Mouse (Mus musculus) forebrain, embryonic 14.5 days (tissue): ENCODE measurements around the gene Rere. TPM values are rescaled to one million over a fixed set of nuclear protein-coding genes. Genes with fewer than 3 reads are reported as not detected.

ENCODE experiments used
- ATAC-seq: fragments of 200-750 bp; cut with Nextera tagmentation; 2 replicates; pipeline ENCODE4 v1.8.0; 2017; ENCODE audit warnings: mild to moderate bottlenecking, moderate library complexity
- DNase-seq: peaks from one replicate; pipeline ENCODE4 v3.0.0-alpha.2; 2015; ENCODE audit warnings: low spot score
- H3K27ac ChIP-seq: fragments of 300-500 bp; sonication (generic); 2 replicates; pipeline ENCODE4 v1.5.1; 2014; ENCODE audit warnings: low read depth, mild to moderate bottlenecking, control low read depth, low read length, moderate library complexity
- H3K27me3 ChIP-seq: fragments of 300-500 bp; sonication (generic); replicated peaks from 2 replicates; pipeline ENCODE4 v1.6.1; 2014; ENCODE audit warnings: low read length, control low read depth, mixed read lengths; ENCODE audit not compliant: control insufficient read depth, insufficient read depth
- H3K36me3 ChIP-seq: fragments of 300-500 bp; sonication (generic); 2 replicates; pipeline ENCODE4 v1.6.1; 2014; ENCODE audit warnings: low read length, control low read depth; ENCODE audit not compliant: control insufficient read depth, insufficient read depth
- H3K4me1 ChIP-seq: fragments of 300-500 bp; sonication (generic); 2 replicates; pipeline ENCODE4 v1.6.1; 2014; ENCODE audit warnings: antibody characterized with exemption, low read length, control low read depth; ENCODE audit not compliant: control insufficient read depth, insufficient read depth
- H3K4me2 ChIP-seq: fragments of 300-500 bp; sonication (generic); 2 replicates; pipeline ENCODE4 v1.6.1; 2014; ENCODE audit warnings: mild to moderate bottlenecking, control low read depth, low read length
- H3K4me3 ChIP-seq: fragments of 300-500 bp; sonication (generic); 2 replicates; pipeline ENCODE4 v1.5.1; 2014; ENCODE audit warnings: low read depth, low read length, control low read depth
- H3K9ac ChIP-seq: fragments of 300-500 bp; sonication (generic); 2 replicates; pipeline ENCODE4 v1.6.1; 2014; ENCODE audit warnings: mild to moderate bottlenecking, low read length, control low read depth, moderate library complexity
- H3K9me3 ChIP-seq: fragments of 300-500 bp; sonication (generic); replicated peaks from 2 replicates; pipeline ENCODE4 v1.6.1; 2016; ENCODE audit warnings: low read length, control low read depth, mixed read lengths; ENCODE audit not compliant: control insufficient read depth
- WGBS: fragments of 180-500 bp; shearing (Covaris S2); extraction: QIAGEN DNeasy Blood & Tissue Kit; methylation state at CpG from one replicate; pipeline ENCODE4 v1.1.7; 2014; 5-methylcytosine and 5-hydroxymethylcytosine counted together
- polyA plus RNA-seq: library from polyadenylated mRNA; unstranded; fragments of >200 nt; fragmentation: Nextera tagmentation; extraction: Ambion mirVana; gene quantifications from 2 replicates; pipeline ENCODE4 v1.2.1, GENCODE M21; 2014

Gene Rere
- polyA plus RNA-seq, 1 experiment from 2014 or later, result 21.2 TPM

- peaks cover 8% of the 10 kb centered on the region for H3K4me1 ChIP-seq
- ATAC-seq, result 0 out of 2 replicates have a peak, but pooled peaks have one; percentile 15
Observed at GRCm38 (mm10) chr4:150523351-150523750, 241.9 kb downstream of the Rere start.

DNA sequence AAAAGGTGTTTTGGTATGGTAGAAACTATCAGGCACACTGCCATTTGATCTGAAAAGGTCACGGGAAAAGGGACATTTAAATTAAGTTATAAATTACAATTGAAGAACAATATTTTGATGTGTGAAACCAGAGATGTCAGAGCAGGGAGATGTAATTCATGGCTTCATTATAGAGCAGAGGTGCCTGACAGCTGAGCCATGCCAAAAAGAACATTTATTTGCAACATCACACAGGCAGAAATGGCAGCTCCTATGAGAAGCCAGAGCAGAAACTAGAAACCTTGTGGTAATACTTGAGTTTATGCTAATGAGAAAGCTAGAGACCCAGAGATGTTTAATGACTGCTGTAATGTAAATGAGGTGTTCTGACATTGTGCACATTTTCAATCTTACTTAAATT is 244.8 kb downstream of the Rere start:
- peak; percentile 26 for DNase-seq
- no peaks in the 10 kb centered on the region for H3K27me3 ChIP-seq
- no peaks in the 10 kb centered on the region for H3K9me3 ChIP-seq
- H3K27ac ChIP-seq, result no peak overlapping the region
- no peak for ATAC-seq
- H3K4me1 ChIP-seq, result peaks cover 8% of the 10 kb centered on the region
- no peak overlapping the region for H3K4me2 ChIP-seq
- WGBS, result 71% methylated on average over 1 of the region's 1 CpGs
- H3K36me3 ChIP-seq, result peaks cover 26% of the 10 kb centered on the region
- no peak overlapping the region for H3K9ac ChIP-seq
- H3K4me3 ChIP-seq, result no peak overlapping the region

More at GRCm38 (mm10) chr4:150523351-150523750, 241.9 kb downstream of the Rere start:
- no peak overlapping the region for H3K27ac ChIP-seq
- H3K36me3 ChIP-seq, result peaks cover 16% of the 10 kb centered on the region
- H3K9me3 ChIP-seq, result no peaks in the 10 kb centered on the region
- H3K4me3 ChIP-seq, result no peak overlapping the region
- DNase-seq, result peak; percentile 35
- no peak overlapping the region for H3K9ac ChIP-seq
- H3K4me2 ChIP-seq, result no peak overlapping the region
- H3K27me3 ChIP-seq, result no peaks in the 10 kb centered on the region

GRCm38 (mm10) chr4:150528426-150528825 is 247.0 kb downstream of the Rere start:
- Histone ChIP-seq H3K9ac (no peak overlapping the region), H3K9me3 (no peaks in the 10 kb centered on the region), H3K4me3 (no peak overlapping the region), H3K4me1 (peaks cover 6% of the 10 kb centered on the region), H3K27me3 (no peaks in the 10 kb centered on the region), H3K27ac (no peak overlapping the region), H3K36me3 (peaks cover 23% of the 10 kb centered on the region), H3K4me2 (no peak overlapping the region)
- DNase-seq (no peak), ATAC-seq (no peak)
- 91% methylated on average over 1 of the region's 1 CpGs for WGBS

GRCm38 (mm10) chr4:150528846-150529245 is 247.4 kb downstream of the Rere start:
- DNase-seq (no peak), ATAC-seq (no peak)
- no peaks in the 10 kb centered on the region for H3K9me3 ChIP-seq
- no peak overlapping the region for H3K4me2 ChIP-seq
- WGBS, result 90% methylated on average over 5 of the region's 5 CpGs
- no peak overlapping the region for H3K4me3 ChIP-seq
- H3K27ac ChIP-seq, result no peak overlapping the region
- H3K4me1 ChIP-seq, result peaks cover 4% of the 10 kb centered on the region; the same call in 1 of the 2 replicates
- no peaks in the 10 kb centered on the region for H3K27me3 ChIP-seq
- H3K36me3 ChIP-seq, result peaks cover 22% of the 10 kb centered on the region
- no peak overlapping the region for H3K9ac ChIP-seq

DNA sequence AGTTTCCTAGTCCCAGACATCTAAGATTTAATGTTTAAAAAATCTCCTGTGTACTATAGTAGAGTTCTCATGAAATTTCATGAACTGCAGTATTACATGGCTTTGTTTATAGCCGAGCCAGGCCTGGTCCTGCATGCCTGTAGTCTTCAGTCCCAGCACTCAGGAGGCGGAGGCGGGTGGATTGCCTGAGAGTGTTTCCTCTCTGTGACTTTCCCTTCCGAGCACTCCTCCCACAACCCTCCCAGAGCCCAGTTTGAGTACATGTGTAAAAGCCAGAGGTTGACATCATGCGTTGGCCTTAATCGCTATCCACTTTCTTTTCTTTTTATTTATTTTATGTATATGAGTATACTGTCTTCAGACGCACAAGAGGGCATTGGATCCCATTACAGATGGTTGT is 250.4 kb downstream of the Rere start:
- Histone ChIP-seq H3K9me3 (no peaks in the 10 kb centered on the region), H3K27me3 (no peaks in the 10 kb centered on the region), H3K36me3 (peaks cover 31% of the 10 kb centered on the region), H3K9ac (no peak overlapping the region), H3K27ac (no peak overlapping the region), H3K4me1 (peaks cover 4% of the 10 kb centered on the region; the same call in 1 of the 2 replicates), H3K4me2 (no peak overlapping the region), H3K4me3 (no peak overlapping the region)
- WGBS, result 81% methylated on average over 7 of the region's 7 CpGs
- DNase-seq (no peak), ATAC-seq (no peak)

DNA sequence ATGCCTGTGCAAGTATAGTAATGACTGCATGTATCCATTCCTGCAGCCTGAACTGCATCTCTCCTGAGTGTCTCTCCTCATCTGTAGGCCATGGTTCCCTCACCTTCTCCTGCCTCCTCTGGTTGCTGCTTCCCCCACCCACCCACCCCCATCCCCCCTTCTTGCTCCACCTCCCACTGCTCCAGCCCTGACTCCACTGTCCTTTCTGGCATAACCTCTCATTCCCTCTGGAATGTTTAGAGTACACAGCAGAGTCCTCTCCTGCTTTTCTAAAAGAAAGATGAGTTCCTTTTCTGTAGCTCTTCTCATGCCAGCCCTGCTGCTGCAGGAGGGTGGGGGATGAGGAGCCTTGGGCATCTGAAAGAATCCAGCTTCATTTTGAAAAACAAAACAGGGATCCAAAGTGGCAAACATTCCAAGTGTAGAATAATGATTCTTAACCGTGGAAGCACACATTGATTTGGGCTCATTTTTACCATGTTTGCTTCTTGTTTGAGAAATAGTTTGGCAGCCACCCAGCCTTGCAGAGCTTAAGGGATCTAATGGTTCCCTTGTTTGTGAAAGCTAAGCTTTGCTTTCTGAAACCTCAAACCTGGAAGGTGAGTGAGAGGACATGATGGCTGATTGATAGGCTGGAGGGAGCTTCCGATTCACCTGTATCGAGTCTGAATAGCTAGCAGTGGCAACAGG is 255.5 kb downstream of the Rere start:
- 59% methylated on average over 3 of the region's 3 CpGs for WGBS

DNA sequence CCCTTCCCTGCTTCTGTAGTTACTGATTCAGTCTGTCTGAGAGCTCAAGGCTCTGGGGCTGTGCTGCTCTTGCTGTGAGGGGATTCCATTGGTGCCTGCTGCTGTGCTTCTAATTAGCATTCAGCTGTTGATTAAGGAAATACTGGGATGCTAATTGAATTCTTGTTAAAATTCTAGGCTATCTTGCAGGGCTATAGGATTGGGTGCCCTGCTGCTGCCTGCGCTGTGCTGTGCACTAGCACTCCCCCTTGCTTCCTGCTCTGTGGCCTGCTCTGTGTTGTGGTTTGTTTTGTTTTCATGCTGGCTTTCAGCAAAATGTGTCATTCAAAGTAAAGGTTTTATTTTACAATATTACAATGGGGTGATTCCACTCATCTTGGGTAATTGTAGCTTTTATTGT is 258.4 kb downstream of the Rere start:
- Histone ChIP-seq H3K4me1 (peaks cover 6% of the 10 kb centered on the region; the same call in 1 of the 2 replicates), H3K27me3 (no peaks in the 10 kb centered on the region), H3K9me3 (no peaks in the 10 kb centered on the region), H3K9ac (no peak overlapping the region), H3K27ac (no peak overlapping the region; the same call in 1 of the 2 replicates), H3K4me3 (no peak overlapping the region), H3K4me2 (no peak overlapping the region), H3K36me3 (peaks cover 20% of the 10 kb centered on the region)
- 7% methylated on average over 1 of the region's 1 CpGs for whole genome bisulfite sequencing
- ATAC-seq, result peak; percentile 91
- DNase-seq, result peak; percentile 86

More for the DNA sequence above, 255.5 kb downstream of the Rere start:
- no peak overlapping the region; the same call in 1 of the 2 replicates for H3K27ac ChIP-seq
- H3K27me3 ChIP-seq, result no peaks in the 10 kb centered on the region
- peaks cover 23% of the 10 kb centered on the region for H3K36me3 ChIP-seq
- ATAC-seq (no peak), DNase-seq (peak; percentile 37)
- H3K9me3 ChIP-seq, result no peaks in the 10 kb centered on the region
- H3K4me3 ChIP-seq, result no peak overlapping the region
- H3K4me2 ChIP-seq, result no peak overlapping the region
- peaks cover 6% of the 10 kb centered on the region; the same call in 1 of the 2 replicates for H3K4me1 ChIP-seq
- H3K9ac ChIP-seq, result no peak overlapping the region

DNA sequence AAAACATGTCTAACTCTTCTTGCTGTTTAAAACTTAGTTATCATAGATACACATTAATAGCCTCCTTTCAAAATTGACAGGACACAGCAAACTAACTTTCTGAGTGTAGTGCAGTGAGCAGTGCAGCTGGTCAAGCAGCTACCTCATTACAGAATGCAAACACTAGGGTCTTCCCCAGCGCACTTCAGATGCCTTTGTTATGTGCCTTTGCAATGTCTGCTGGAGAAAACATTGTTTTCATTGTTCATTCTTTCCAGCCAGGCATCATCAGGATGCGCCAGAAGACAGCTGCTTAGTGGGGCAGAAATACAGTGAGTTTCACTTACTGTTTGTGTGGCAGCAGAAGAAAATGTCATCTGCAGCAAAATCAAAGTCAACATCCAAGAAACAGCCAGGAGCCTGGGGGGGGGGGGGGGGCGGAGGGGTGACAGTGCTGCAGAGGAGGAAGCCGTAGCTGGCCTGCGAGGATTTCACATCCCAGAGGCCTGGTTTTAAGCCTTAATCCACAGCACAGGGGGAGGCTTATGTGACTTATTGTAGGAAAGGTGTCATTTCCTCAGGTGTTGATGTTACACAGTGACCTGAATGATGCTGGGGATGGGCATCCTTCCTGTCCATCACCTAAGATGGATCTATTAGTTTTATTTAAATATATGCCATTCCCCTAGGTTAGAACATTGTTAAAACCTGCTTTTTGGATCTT is 259.1 kb downstream of the Rere start:
- WGBS, result 43% methylated on average over 5 of the region's 5 CpGs
- Histone ChIP-seq H3K27ac (peak overlapping the region; percentile 49), H3K27me3 (no peaks in the 10 kb centered on the region)

DNA sequence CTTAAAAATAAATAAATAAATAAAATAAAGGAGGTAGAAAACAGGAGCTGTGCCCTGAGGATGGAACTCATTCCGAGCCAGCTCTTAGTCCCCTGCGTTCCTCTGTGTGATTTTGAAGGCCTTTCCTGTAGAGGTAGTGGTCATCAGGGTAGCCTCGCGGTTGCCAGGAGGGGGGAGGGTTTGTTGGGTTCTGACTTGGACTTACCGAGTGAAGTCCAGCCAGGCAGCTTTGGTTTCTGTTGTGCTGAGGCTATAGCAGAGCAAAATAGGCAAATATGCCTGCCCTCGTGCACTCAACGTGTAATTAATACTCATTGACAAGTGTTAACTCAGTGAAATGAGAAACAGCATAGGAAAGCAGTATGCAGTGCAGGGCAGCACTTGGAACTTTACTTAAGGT is 262.8 kb downstream of the Rere start:
- Histone ChIP-seq H3K4me3 (no peak overlapping the region), H3K36me3 (peaks cover 11% of the 10 kb centered on the region; the same call in 1 of the 2 replicates), H3K9me3 (no peaks in the 10 kb centered on the region), H3K27ac (no peak overlapping the region), H3K27me3 (no peaks in the 10 kb centered on the region), H3K4me1 (peaks cover 3% of the 10 kb centered on the region; the same call in 1 of the 2 replicates), H3K4me2 (no peak overlapping the region), H3K9ac (no peak overlapping the region)
- DNase-seq (no peak), ATAC-seq (no peak)
- whole genome bisulfite sequencing, result 85% methylated on average over 7 of the region's 7 CpGs

More for the DNA sequence above, 259.1 kb downstream of the Rere start:
- Histone ChIP-seq H3K9me3 (no peaks in the 10 kb centered on the region), H3K4me1 (peaks cover 6% of the 10 kb centered on the region; the same call in 1 of the 2 replicates), H3K9ac (no peak overlapping the region), H3K4me2 (no peak overlapping the region), H3K4me3 (no peak overlapping the region), H3K36me3 (peaks cover 13% of the 10 kb centered on the region)
- DNase-seq (peak; percentile 44), ATAC-seq (no peak)
